ENCODE assay signal across 26 mouse cellular contexts in the genomic region with DNA sequence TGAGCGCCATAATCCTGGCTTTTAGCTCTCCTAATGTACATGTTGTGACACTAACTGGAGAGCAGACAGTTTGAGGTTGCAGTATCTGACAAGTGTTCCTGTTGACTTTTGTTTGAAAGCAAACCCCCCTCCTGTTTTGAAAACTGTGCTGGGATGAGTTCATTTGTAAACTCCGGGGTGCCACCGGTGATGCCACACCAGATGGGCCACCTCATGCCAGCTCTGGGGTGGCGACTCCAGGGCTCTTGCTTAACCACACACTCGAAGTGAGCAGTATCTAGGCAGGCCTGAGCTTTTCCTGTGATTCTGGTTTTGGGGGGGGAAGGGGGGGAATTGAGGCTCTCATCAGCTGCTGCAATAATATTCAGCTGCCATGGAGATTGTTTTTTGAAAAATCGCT. TPM values are rescaled to one million over a fixed set of nuclear protein-coding genes. Genes with fewer than 3 reads are reported as not detected.
DNase-seq lines count a peak whose midpoint lies in the region; ATAC-seq lines count a peak whose summit lies in the region.
"Had no signal": no experiment of that assay in that cellular context is flagged by ENCODE, and none has a peak within 500 bp of the region (broad histone marks: within the 10 kb centered on the region; RNA-seq: fewer than 3 reads in every experiment).

No protein-coding gene starts in this region.

- H3K9ac ChIP-seq in forebrain, embryonic 13.5 days = no peak overlapping the region
- no peak overlapping the region for H3K9ac ChIP-seq in forebrain, embryonic 14.5 days (ENCODE audit: low read length)
- H3K9ac ChIP-seq in heart, embryonic 13.5 days = no peak overlapping the region
- H3K9ac ChIP-seq: embryonic facial prominence, embryonic 13.5 days; hindbrain, embryonic 15.5 days had no signal

- no peaks in the 10 kb centered on the region for H3K9me3 ChIP-seq in forebrain, embryonic 13.5 days (replicated peaks)
- H3K9me3 ChIP-seq in forebrain, embryonic 14.5 days (replicated peaks; ENCODE audit: control insufficient read depth, low read length) = no peaks in the 10 kb centered on the region
- H3K9me3 ChIP-seq in heart, embryonic 13.5 days = no peaks in the 10 kb centered on the region
- no peaks in the 10 kb centered on the region for H3K9me3 ChIP-seq in heart, embryonic 10.5 days
- H3K9me3 ChIP-seq: embryonic facial prominence, embryonic 13.5 days; hindbrain, embryonic 10.5 days; hindbrain, embryonic 15.5 days had no signal

- WGBS in forebrain, embryonic 13.5 days = 81% methylated on average over 6 of the region's 6 CpGs
- WGBS in forebrain, embryonic 14.5 days = 73% methylated on average over 6 of the region's 6 CpGs
- 75% methylated on average over 6 of the region's 6 CpGs for WGBS in heart, embryonic 13.5 days
- WGBS in heart, embryonic 10.5 days = 82% methylated on average over 6 of the region's 6 CpGs

- no peak overlapping the region for H3K4me2 ChIP-seq in forebrain, embryonic 13.5 days
- H3K4me2 ChIP-seq in forebrain, embryonic 14.5 days (ENCODE audit: low read length) = no peak overlapping the region
- no peak overlapping the region for H3K4me2 ChIP-seq in heart, embryonic 13.5 days
- H3K4me2 ChIP-seq: embryonic facial prominence, embryonic 13.5 days; heart, embryonic 11.5 days; hindbrain, embryonic 15.5 days had no signal

- no peaks in the 10 kb centered on the region for H3K27me3 ChIP-seq in forebrain, embryonic 13.5 days
- H3K27me3 ChIP-seq in forebrain, embryonic 14.5 days (replicated peaks; ENCODE audit: control insufficient read depth, insufficient read depth, low read length) = no peaks in the 10 kb centered on the region
- H3K27me3 ChIP-seq in heart, embryonic 13.5 days (replicated peaks) = no peaks in the 10 kb centered on the region
- H3K27me3 ChIP-seq in heart, embryonic 10.5 days (ENCODE audit: insufficient read depth, poor library complexity, severe bottlenecking) = no peaks in the 10 kb centered on the region
- H3K27me3 ChIP-seq: embryonic facial prominence, embryonic 13.5 days; hindbrain, embryonic 15.5 days had no signal

- no peak overlapping the region for H3K4me3 ChIP-seq in forebrain, embryonic 13.5 days
- no peak overlapping the region for H3K4me3 ChIP-seq in forebrain, embryonic 14.5 days (ENCODE audit: low read depth, low read length)
- H3K4me3 ChIP-seq in heart, embryonic 13.5 days = no peak overlapping the region
- H3K4me3 ChIP-seq in heart, embryonic 10.5 days = no peak overlapping the region
- H3K4me3 ChIP-seq: embryonic facial prominence, embryonic 13.5 days; gastrocnemius, adult 2 months; hindbrain, embryonic 10.5 days; hindbrain, embryonic 15.5 days had no signal

- ATAC-seq in forebrain, embryonic 13.5 days = peak; percentile 41; the same call in 1 of the 2 replicates
- no peak for ATAC-seq in forebrain, embryonic 14.5 days
- ATAC-seq in heart, embryonic 13.5 days (ENCODE audit: extremely low read depth, insufficient number of reproducible peaks, low FRiP score, low TSS enrichment) = no peak
- ATAC-seq: activated CD4-positive, CD25-positive, alpha-beta regulatory T cell, adult 4 months; inflammation-experienced regulatory T-cells, adult 6 months; intestine, postnatal 0 days; Patski had no signal

- no peak overlapping the region for H3K27ac ChIP-seq in forebrain, embryonic 13.5 days
- no peak overlapping the region for H3K27ac ChIP-seq in forebrain, embryonic 14.5 days (ENCODE audit: low read depth, low read length)
- H3K27ac ChIP-seq in heart, embryonic 13.5 days (replicated peaks) = 0 out of 2 replicates have a peak overlapping the region, but pooled peaks have one; percentile 12
- no peak overlapping the region for H3K27ac ChIP-seq in heart, embryonic 10.5 days
- H3K27ac ChIP-seq: embryonic facial prominence, embryonic 13.5 days; gastrocnemius, adult 2 months; hindbrain, embryonic 15.5 days had no signal

- DNase-seq in forebrain, embryonic 14.5 days (ENCODE audit: low spot score) = no peak
- no peak for DNase-seq in heart, embryonic 10.5 days (ENCODE audit: low spot score)
- DNase-seq in left cerebral cortex, postnatal 4 days = peak; percentile 71
- no peak for DNase-seq in left cerebral cortex, adult 18-20 months (ENCODE audit: low spot score in 2 of 2)
- DNase-seq in adipocyte (ENCODE audit: low spot score) = peak; percentile 36
- DNase-seq in ovary, postnatal 10 days (ENCODE audit: low spot score) = no peak
- DNase-seq: adrenal gland, adult 2 months; adrenal gland, postnatal 25 days; cerebellum, adult 8-10 months; cerebellum, postnatal 25 days; gastrocnemius, adult 2 months; gastrocnemius, postnatal 25 days; heart, postnatal 14 days; kidney, adult 8-10 months had no signal

- intact Hi-C loops in left cerebral cortex, postnatal 4 days (cut with DNase I) = no loop called here

- H3K36me3 ChIP-seq in forebrain, embryonic 13.5 days (ENCODE audit: poor library complexity, severe bottlenecking) = no peaks in the 10 kb centered on the region
- no peaks in the 10 kb centered on the region for H3K36me3 ChIP-seq in forebrain, embryonic 14.5 days (ENCODE audit: control insufficient read depth, insufficient read depth, low read length)
- peaks cover 75% of the 10 kb centered on the region for H3K36me3 ChIP-seq in heart, embryonic 13.5 days
- H3K36me3 ChIP-seq in heart, embryonic 10.5 days = peaks cover 67% of the 10 kb centered on the region
- H3K36me3 ChIP-seq: hindbrain, embryonic 15.5 days had no signal

- H3K4me1 ChIP-seq in forebrain, embryonic 13.5 days = 0 out of 2 replicates have a peak, but pooled peaks cover 6% of the 10 kb centered on the region
- H3K4me1 ChIP-seq in forebrain, embryonic 14.5 days (ENCODE audit: control insufficient read depth, insufficient read depth, low read length) = no peaks in the 10 kb centered on the region; the same call in 1 of the 2 replicates
- peaks cover 11% of the 10 kb centered on the region for H3K4me1 ChIP-seq in heart, embryonic 13.5 days
- 0 out of 2 replicates have a peak, but pooled peaks cover 5% of the 10 kb centered on the region for H3K4me1 ChIP-seq in heart, embryonic 10.5 days
- H3K4me1 ChIP-seq: embryonic facial prominence, embryonic 13.5 days had no signal

RNA-seq across cellular contexts. Expression of a gene that starts 31.6 kb away (rescaled TPM):
- polyA plus RNA-seq in forebrain, embryonic 13.5 days (2015; fragmentation: Nextera tagmentation; extraction: Ambion mirVana) = 4.1 and 4.9 TPM in 2 replicates
- polyA plus RNA-seq in forebrain, embryonic 14.5 days (2014; fragmentation: Nextera tagmentation; extraction: Ambion mirVana) = 7.0 and 10.9 TPM in 2 replicates
- 16.6 and 20.7 TPM in 2 replicates for polyA plus RNA-seq in heart, embryonic 13.5 days (2015; fragmentation: Nextera tagmentation; extraction: Ambion mirVana)
- 23.8 and 37.4 TPM in 2 replicates for polyA plus RNA-seq in heart, embryonic 10.5 days (2016; fragmentation: Nextera tagmentation; extraction: Ambion mirVana)
- total RNA-seq in left cerebral cortex, postnatal 4 days (2021) = 10 to 100 TPM; 61.5 to 68.4 TPM
- total RNA-seq in left cerebral cortex, adult 18-20 months (2021) = 10 to 100 TPM; 29.3 to 30.0 TPM
- total RNA-seq: granulocyte monocyte progenitor cell, adult 5-6 weeks; MEL had no signal
- polyA plus RNA-seq: activated CD4-positive, CD25-positive, alpha-beta regulatory T cell, adult 4 months; inflammation-experienced regulatory T-cells, adult 6 months had no signal

Comparison
In these comparisons a context has a peak if more than half of its experiments do, and no peak if none do; other contexts are left out.
1. DNase-seq: peak in left cerebral cortex, postnatal 4 days (single experiment) and adipocyte (single experiment); none in forebrain, embryonic 14.5 days (single experiment), heart, embryonic 10.5 days (single experiment), left cerebral cortex, adult 18-20 months (0 of 2) and ovary, postnatal 10 days (single experiment).